Mouse (Mus musculus) bone marrow, adult 2 months (tissue): ENCODE data around the gene 1700129C05Rik.

Experiments
- CTCF ChIP-seq: fragments of 200-500 bp; IDR thresholded peaks from 2 replicates; pipeline ENCODE4 v1.5.1; 2011; ENCODE audit warnings: low read length, control low read depth; ENCODE audit not compliant: control insufficient read depth, insufficient read depth
- POLR2A ChIP-seq: fragments of 200-500 bp; IDR thresholded peaks from 2 replicates; pipeline ENCODE4 v1.6.1; 2011; ENCODE audit warnings: low read depth, mild to moderate bottlenecking, control low read depth, low read length, borderline replicate concordance; ENCODE audit not compliant: control insufficient read depth

DNA sequence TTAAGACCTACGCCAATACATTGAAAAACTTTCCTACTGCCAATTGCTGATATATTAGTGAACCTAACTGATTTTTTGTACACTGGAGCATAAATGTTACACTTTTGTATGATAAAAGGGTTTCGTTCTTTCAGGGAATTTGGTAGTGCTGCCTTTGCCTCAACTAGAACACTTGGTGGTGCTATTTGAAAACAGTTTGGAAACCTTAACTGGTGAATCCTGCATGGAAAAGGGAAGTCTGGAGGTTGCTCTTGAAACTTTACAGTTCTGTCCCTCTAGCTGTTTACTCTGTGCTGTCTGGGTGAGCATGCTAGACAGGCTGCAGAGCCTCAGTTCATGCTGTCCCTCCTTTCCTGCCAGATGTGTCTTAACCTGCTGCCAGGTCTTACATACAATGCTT is 12.9 kb upstream of the 1700129C05Rik start:
- TF ChIP-seq CTCF = no peak
- TF ChIP-seq POLR2A = no peak
